Mouse (Mus musculus) G1E (cell line): ENCODE data around the gene Retreg1.

Source experiments
- CTCF ChIP-seq: IDR thresholded peaks from 2 replicates; pipeline ENCODE4 v1.5.1; 2012; ENCODE audit warnings: low read depth, low read length, inconsistent platforms, mixed read lengths
- GATA1 ChIP-seq: IDR thresholded peaks from 2 replicates; pipeline ENCODE4 v1.6.1; 2012; ENCODE audit warnings: borderline replicate concordance, low read length, inconsistent platforms, mixed read lengths
- POLR2AphosphoS5 ChIP-seq: IDR thresholded peaks from 2 replicates; pipeline ENCODE4 v1.6.1; 2012; ENCODE audit warnings: low read depth, low read length, inconsistent platforms; ENCODE audit not compliant: insufficient replicate concordance
- TAL1 ChIP-seq: conservative IDR thresholded peaks from 2 replicates; pipeline ENCODE4 v1.6.1; 2012; ENCODE audit warnings: low read depth, low read length, inconsistent platforms, mixed read lengths

DNA sequence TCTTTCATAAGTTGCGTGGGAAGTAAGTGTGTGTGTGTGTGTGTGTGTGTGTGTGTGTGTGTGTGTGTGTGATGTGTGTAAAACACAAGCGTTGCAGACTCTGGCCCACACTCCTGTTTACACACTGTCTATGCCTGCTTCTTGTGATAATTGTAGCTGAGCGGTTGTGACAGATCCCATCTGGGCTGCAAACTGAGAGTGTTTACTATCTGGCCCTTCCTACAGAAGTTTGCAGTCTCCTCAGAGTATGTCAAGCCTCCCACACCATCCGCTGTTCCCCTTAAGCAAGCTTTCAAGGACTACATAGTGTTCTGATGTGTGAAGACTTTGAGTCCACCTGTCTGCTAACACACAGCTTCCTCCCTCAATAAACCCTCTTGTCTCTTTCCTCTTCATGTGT lies 83.2 kb downstream of the Retreg1 start:
- TF ChIP-seq CTCF (no peak), POLR2AphosphoS5 (no peak), GATA1 (no peak), TAL1 (no peak)
